Mouse (Mus musculus) midbrain, embryonic 11.5 days (tissue): ENCODE results near the gene Atrx. TPM values are rescaled to one million over a fixed set of nuclear protein-coding genes. Genes with fewer than 3 reads are reported as not detected.
"Not testable (repeated sequence)": the region's sequence is repeated elsewhere in the genome, so short reads cannot be mapped to it uniquely, and the experiment has no call there.

Source experiments
- ATAC-seq: fragments of 200-750 bp; cut with Nextera tagmentation; 2 replicates; pipeline ENCODE4 v1.8.0; 2017; ENCODE audit warnings: moderate TSS enrichment, moderate library complexity; ENCODE audit not compliant: low FRiP score
- DNase-seq: peaks from one replicate; pipeline ENCODE4 v3.0.0; 2015; ENCODE audit warnings: low spot score; ENCODE audit errors: missing footprints
- H3K27ac ChIP-seq: fragments of 300-500 bp; sonication (generic); 2 replicates; pipeline ENCODE4 v1.5.1; 2014; ENCODE audit warnings: low read depth, low read length
- H3K27me3 ChIP-seq: fragments of 300-500 bp; sonication (generic); 2 replicates; pipeline ENCODE4 v1.6.1; 2014; ENCODE audit warnings: mild to moderate bottlenecking, low read length, moderate library complexity, mixed read lengths; ENCODE audit not compliant: control insufficient read depth, insufficient read depth
- H3K36me3 ChIP-seq: fragments of 300-500 bp; sonication (generic); 2 replicates; pipeline ENCODE4 v1.6.1; 2014; ENCODE audit warnings: mild to moderate bottlenecking, low read length, moderate library complexity, mixed read lengths; ENCODE audit not compliant: control insufficient read depth, insufficient read depth
- H3K4me1 ChIP-seq: fragments of 300-500 bp; sonication (generic); 2 replicates; pipeline ENCODE4 v1.6.1; 2014; ENCODE audit warnings: low read length; ENCODE audit not compliant: control insufficient read depth, insufficient read depth
- H3K4me2 ChIP-seq: fragments of 300-500 bp; sonication (generic); 2 replicates; pipeline ENCODE4 v1.6.1; 2014; ENCODE audit warnings: mild to moderate bottlenecking, moderate library complexity
- H3K4me3 ChIP-seq: fragments of 300-500 bp; sonication (generic); 2 replicates; pipeline ENCODE4 v1.5.1; 2014; ENCODE audit warnings: low read depth, low read length
- H3K9ac ChIP-seq: fragments of 300-500 bp; sonication (generic); 2 replicates; pipeline ENCODE4 v1.6.1; 2014; ENCODE audit warnings: low read length
- H3K9me3 ChIP-seq: fragments of 300-500 bp; sonication (generic); 2 replicates; pipeline ENCODE4 v1.6.1; 2016; ENCODE audit warnings: low read length; ENCODE audit not compliant: control insufficient read depth
- WGBS: fragments of 180-500 bp; shearing (Covaris S2); extraction: QIAGEN DNeasy Blood & Tissue Kit; methylation state at CpG from one replicate; pipeline ENCODE4 v1.1.7; 2014; 5-methylcytosine and 5-hydroxymethylcytosine counted together
- polyA plus RNA-seq: library from polyadenylated mRNA; unstranded; fragments of >200 nt; fragmentation: Nextera tagmentation; extraction: Ambion mirVana; gene quantifications from 2 replicates; pipeline ENCODE4 v1.2.1, GENCODE M21; 2014

The Atrx gene
- polyA plus RNA-seq, 1 experiment from 2014 or later = 196 TPM

GRCm38 (mm10) chrX:105927941-105928860, 1.0 kb downstream of the Atrx start:
- Histone ChIP-seq H3K4me1 (peaks cover 3% of the 10 kb centered on the region; the same call in 1 of the 2 replicates), H3K4me2 (peak overlapping the region; percentile 47), H3K9ac (peak overlapping the region; percentile 93), H3K36me3 (no peaks in the 10 kb centered on the region; the same call in 1 of the 2 replicates), H3K4me3 (peak overlapping the region; percentile 62), H3K27me3 (no peaks in the 10 kb centered on the region), H3K27ac (peak overlapping the region; percentile 88), H3K9me3 (no peaks in the 10 kb centered on the region)
- DNase-seq (peak; percentile 92), ATAC-seq (peak; percentile 79)
- 23% methylated on average over 44 of the region's 69 CpGs for WGBS

GRCm38 (mm10) chrX:105926121-105926735, 3.0 kb downstream of the Atrx start:
- peaks cover 3% of the 10 kb centered on the region; the same call in 1 of the 2 replicates for H3K4me1 ChIP-seq
- H3K4me3 ChIP-seq = no peak overlapping the region
- H3K36me3 ChIP-seq = no peaks in the 10 kb centered on the region; the same call in 1 of the 2 replicates
- H3K27me3 ChIP-seq = no peaks in the 10 kb centered on the region
- DNase-seq (no peak), ATAC-seq (no peak)
- H3K9me3 ChIP-seq = no peaks in the 10 kb centered on the region
- no peak overlapping the region for H3K4me2 ChIP-seq
- WGBS = 82% methylated on average over 12 of the region's 12 CpGs
- H3K9ac ChIP-seq = no peak overlapping the region
- no peak overlapping the region for H3K27ac ChIP-seq

- no peak for DNase-seq
- Histone ChIP-seq H3K9me3 (no peaks in the 10 kb centered on the region), H3K27ac (no peak overlapping the region), H3K9ac (no peak overlapping the region), H3K4me2 (no peak overlapping the region), H3K4me3 (no peak overlapping the region), H3K36me3 (no peaks in the 10 kb centered on the region; the same call in 1 of the 2 replicates), H3K4me1 (peaks cover 3% of the 10 kb centered on the region; the same call in 1 of the 2 replicates), H3K27me3 (no peaks in the 10 kb centered on the region)
- WGBS = 92% methylated on average over 5 of the region's 5 CpGs
- no peak for ATAC-seq
Observed at GRCm38 (mm10) chrX:105924326-105925070, 4.7 kb downstream of the Atrx start.

GRCm38 (mm10) chrX:105923896-105924295, 5.3 kb downstream of the Atrx start:
- no peak for ATAC-seq
- Histone ChIP-seq H3K4me1 (peaks cover 3% of the 10 kb centered on the region; the same call in 1 of the 2 replicates), H3K27me3 (no peaks in the 10 kb centered on the region), H3K4me3 (no peak overlapping the region), H3K9me3 (no peaks in the 10 kb centered on the region), H3K9ac (no peak overlapping the region), H3K4me2 (no peak overlapping the region), H3K27ac (no peak overlapping the region), H3K36me3 (no peaks in the 10 kb centered on the region; the same call in 1 of the 2 replicates)
- WGBS = no CpG with 5 or more reads among the region's 1 CpGs
- DNase-seq = no peak

GRCm38 (mm10) chrX:105922986-105923385, 6.2 kb downstream of the Atrx start:
- WGBS = 92% methylated on average over 7 of the region's 7 CpGs
- not testable (repeated sequence) for H3K36me3 ChIP-seq, H3K4me1 ChIP-seq, H3K27me3 ChIP-seq, ATAC-seq, H3K4me2 ChIP-seq, H3K9ac ChIP-seq, H3K4me3 ChIP-seq, H3K9me3 ChIP-seq, DNase-seq, H3K27ac ChIP-seq

GRCm38 (mm10) chrX:105921421-105921820, 7.8 kb downstream of the Atrx start:
- Histone ChIP-seq H3K9ac (no peak overlapping the region), H3K4me3 (no peak overlapping the region), H3K27ac (no peak overlapping the region), H3K27me3 (no peaks in the 10 kb centered on the region), H3K36me3 (no peaks in the 10 kb centered on the region; the same call in 1 of the 2 replicates), H3K4me1 (no peaks in the 10 kb centered on the region), H3K9me3 (no peaks in the 10 kb centered on the region), H3K4me2 (no peak overlapping the region)
- 94% methylated on average over 2 of the region's 2 CpGs for WGBS
- no peak for DNase-seq
- ATAC-seq = no peak

GRCm38 (mm10) chrX:105911728-105912127, 17.5 kb downstream of the Atrx start:
- H3K4me2 ChIP-seq = no peak overlapping the region
- no peak overlapping the region for H3K9ac ChIP-seq
- no peak for ATAC-seq
- H3K27me3 ChIP-seq = no peaks in the 10 kb centered on the region
- no peak overlapping the region for H3K27ac ChIP-seq
- no peaks in the 10 kb centered on the region for H3K9me3 ChIP-seq
- DNase-seq = no peak
- WGBS = 85% methylated on average over 3 of the region's 3 CpGs
- no peaks in the 10 kb centered on the region for H3K4me1 ChIP-seq
- no peak overlapping the region for H3K4me3 ChIP-seq
- H3K36me3 ChIP-seq = no peaks in the 10 kb centered on the region

GRCm38 (mm10) chrX:105901611-105902010, 27.6 kb downstream of the Atrx start:
- Histone ChIP-seq H3K27me3 (no peaks in the 10 kb centered on the region), H3K4me1 (no peaks in the 10 kb centered on the region), H3K9me3 (no peaks in the 10 kb centered on the region), H3K27ac (no peak overlapping the region), H3K36me3 (no peaks in the 10 kb centered on the region), H3K4me3 (no peak overlapping the region), H3K9ac (no peak overlapping the region), H3K4me2 (no peak overlapping the region)
- no peak for DNase-seq
- no peak for ATAC-seq
- WGBS = 89% methylated on average over 1 of the region's 1 CpGs
